Mouse (Mus musculus): Measurements from ENCODE around the gene Cacna1b.

GRCm38 (mm10) chr2:24678110-24678509, 84.8 kb downstream of the Cacna1b start:
- TF ChIP-seq CTCF (IDR thresholded peaks at IDR 0.05; ENCODE audit: low read depth) = no peak
- TF ChIP-seq EP300 (IDR thresholded peaks at IDR 0.05; ENCODE audit: low read depth) = no peak

All from liver, postnatal 0 days (tissue).